Mouse (Mus musculus) heart, embryonic 14.5 days (tissue): ENCODE data around the gene Idh2. TPM values are rescaled to one million over a fixed set of nuclear protein-coding genes. Genes with fewer than 3 reads are reported as not detected.
"Not testable (repeated sequence)": the region's sequence is repeated elsewhere in the genome, so short reads cannot be mapped to it uniquely, and the experiment has no call there.

ENCODE experiments used
- ATAC-seq: fragments of 200-750 bp; cut with Nextera tagmentation; 2 replicates; pipeline ENCODE4 v1.8.0; 2017; ENCODE audit warnings: low read depth, moderate TSS enrichment; ENCODE audit not compliant: insufficient number of reproducible peaks, insufficient read depth, low FRiP score
- H3K27ac ChIP-seq, 2 experiments: fragments of 200-500 bp in 1 of 2; fragments of 300-500 bp in 1 of 2; sonication (generic) in 1 of 2; replicated peaks in 1 of 2; 2 replicates each; pipeline ENCODE4 v1.5.1; 2012 to 2014; ENCODE audit warnings: low read depth in 2 of 2, low read length in 2 of 2, control low read depth in 1 of 2, mild to moderate bottlenecking in 1 of 2, mixed read lengths in 1 of 2; ENCODE audit not compliant: control insufficient read depth in 1 of 2, insufficient read depth in 1 of 2
- H3K27me3 ChIP-seq: fragments of 300-500 bp; sonication (generic); 2 replicates; pipeline ENCODE4 v1.6.1; 2014; ENCODE audit warnings: mild to moderate bottlenecking, low read length, control low read depth; ENCODE audit not compliant: control insufficient read depth, insufficient read depth
- H3K36me3 ChIP-seq: fragments of 300-500 bp; sonication (generic); 2 replicates; pipeline ENCODE4 v1.6.1; 2014; ENCODE audit warnings: mild to moderate bottlenecking, control low read depth, low read length, mixed read lengths; ENCODE audit not compliant: control insufficient read depth, insufficient read depth
- H3K4me1 ChIP-seq, 2 experiments: fragments of 200-500 bp in 1 of 2; fragments of 300-500 bp in 1 of 2; sonication (generic) in 1 of 2; 2 replicates each; pipeline ENCODE4 v1.6.1; 2012 to 2014; ENCODE audit warnings: low read length in 2 of 2, control low read depth in 1 of 2, mixed read lengths in 1 of 2; ENCODE audit not compliant: control insufficient read depth in 2 of 2, insufficient read depth in 2 of 2
- H3K4me2 ChIP-seq: fragments of 300-500 bp; sonication (generic); 2 replicates; pipeline ENCODE4 v1.6.1; 2014; ENCODE audit warnings: mild to moderate bottlenecking, low read length
- H3K4me3 ChIP-seq, 2 experiments: fragments of 200-500 bp in 1 of 2; fragments of 300-500 bp in 1 of 2; sonication (generic) in 1 of 2; 2 replicates each; pipeline ENCODE4 v1.5.1; 2012 to 2014; ENCODE audit warnings: low read length in 2 of 2, mild to moderate bottlenecking in 2 of 2, control low read depth in 1 of 2, low read depth in 1 of 2, moderate library complexity in 1 of 2; ENCODE audit not compliant: control insufficient read depth in 1 of 2, insufficient read depth in 1 of 2
- H3K9ac ChIP-seq: fragments of 300-500 bp; sonication (generic); 2 replicates; pipeline ENCODE4 v1.6.1; 2014; ENCODE audit warnings: mild to moderate bottlenecking, low read length
- H3K9me3 ChIP-seq: fragments of 300-500 bp; sonication (generic); 2 replicates; pipeline ENCODE4 v1.6.1; 2016; ENCODE audit warnings: low read length, control low read depth; ENCODE audit not compliant: control insufficient read depth
- WGBS: fragments of 180-500 bp; shearing (Covaris S2); extraction: QIAGEN DNeasy Blood & Tissue Kit; methylation state at CpG from one replicate; pipeline ENCODE4 v1.1.7; 2014; 5-methylcytosine and 5-hydroxymethylcytosine counted together
- polyA plus RNA-seq: library from polyadenylated mRNA; unstranded; fragments of >200 nt; fragmentation: Nextera tagmentation; extraction: Ambion mirVana; gene quantifications from 2 replicates; pipeline ENCODE4 v1.2.1, GENCODE M21; 2014

The Idh2 gene
- polyA plus RNA-seq, 1 experiment from 2014 or later: 2,473 TPM

DNA sequence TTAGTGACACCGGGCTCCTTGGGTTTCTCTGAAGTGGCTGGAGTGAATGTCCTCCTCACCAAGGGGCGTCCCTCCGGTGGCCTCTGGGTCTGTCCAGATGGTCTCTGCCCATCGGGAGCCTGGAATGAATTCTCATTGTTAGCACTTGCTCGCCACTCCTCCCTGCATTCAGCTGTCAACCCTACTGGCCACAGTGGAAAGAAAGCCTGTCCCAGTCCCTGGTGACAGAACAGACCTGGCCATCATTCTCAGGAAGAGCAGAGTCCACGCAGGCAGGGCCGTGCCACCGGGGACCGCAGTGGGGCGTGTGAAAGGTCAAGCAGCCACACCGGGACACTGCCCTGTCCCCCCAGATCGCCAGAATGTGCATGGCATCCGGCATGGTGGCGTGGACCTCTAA, 57.4 kb downstream of the Idh2 start:
- Histone ChIP-seq H3K27ac (peak overlapping the region; percentile 74 to 90), H3K9me3 (no peaks in the 10 kb centered on the region), H3K9ac (0 out of 2 replicates have a peak overlapping the region, but pooled peaks have one; percentile 44), H3K27me3 (no peaks in the 10 kb centered on the region), H3K4me3 (no peak overlapping the region), H3K4me2 (peak overlapping the region; percentile 21), H3K4me1 (peaks cover 55 to 60% of the 10 kb centered on the region in 2 experiments), H3K36me3 (peaks cover 7% of the 10 kb centered on the region; the same call in 1 of the 2 replicates)
- 42% methylated on average over 14 of the region's 14 CpGs for WGBS
- ATAC-seq: no peak

DNA sequence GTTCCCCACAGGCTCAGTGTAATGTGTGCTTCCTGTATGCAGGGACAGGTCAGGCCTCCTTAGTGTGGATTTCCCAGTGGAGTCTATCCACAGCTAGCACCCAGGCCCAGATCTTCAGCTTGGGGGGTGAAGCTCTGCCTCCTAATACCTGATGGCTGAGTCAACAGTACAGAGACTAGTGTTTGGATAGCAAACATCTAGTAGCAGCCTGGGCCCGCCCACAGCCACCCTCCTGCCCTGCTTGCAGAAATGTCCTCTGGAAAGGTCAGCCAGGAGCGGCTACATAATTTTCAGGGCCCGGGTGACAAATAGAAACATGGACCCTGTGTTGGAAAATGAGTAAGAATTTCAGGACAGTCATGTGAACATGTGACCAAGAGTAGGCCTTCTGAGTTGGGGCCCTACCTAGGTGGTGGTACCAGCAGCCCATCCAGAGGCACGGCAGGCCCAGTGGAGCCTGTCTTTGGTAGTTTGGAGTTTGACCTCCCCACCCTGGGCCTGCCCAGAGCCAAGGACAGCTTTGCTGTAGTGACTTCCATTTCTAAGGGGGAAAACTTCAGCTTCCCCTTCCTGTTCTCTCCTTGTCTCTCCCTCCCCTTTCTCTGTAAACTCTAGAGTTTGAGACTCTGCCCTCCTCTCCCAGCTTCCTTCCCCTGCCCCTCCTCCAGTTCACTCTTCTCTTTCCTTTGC, 58.0 kb downstream of the Idh2 start:
- no peak overlapping the region for H3K4me3 ChIP-seq

DNA sequence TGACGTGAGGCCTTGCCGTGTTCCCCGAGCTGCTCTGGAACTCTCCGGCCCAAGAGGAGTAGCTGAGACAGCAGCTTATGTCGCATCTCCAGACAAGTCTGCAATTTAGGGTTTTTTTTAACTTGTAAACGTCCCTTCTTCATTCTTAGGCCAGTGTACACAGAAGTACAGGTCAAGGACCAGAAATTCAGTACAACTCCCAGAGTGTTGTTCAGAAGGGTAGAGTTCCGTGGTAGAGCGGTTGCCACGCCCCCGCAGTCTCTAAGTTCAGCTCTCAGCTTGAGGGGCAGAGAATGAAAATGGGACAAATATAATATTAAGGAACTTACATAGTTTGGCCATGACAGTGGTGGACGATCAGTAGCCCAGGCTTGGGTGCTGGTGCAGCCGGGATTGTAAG, 59.4 kb downstream of the Idh2 start:
- Histone ChIP-seq H3K4me2 (0 out of 2 replicates have a peak overlapping the region, but pooled peaks have one; percentile 11), H3K9me3 (no peaks in the 10 kb centered on the region), H3K4me3 (no peak overlapping the region), H3K36me3 (peaks cover 7% of the 10 kb centered on the region; the same call in 1 of the 2 replicates), H3K4me1 (peaks cover 63 to 76% of the 10 kb centered on the region in 2 experiments), H3K27me3 (no peaks in the 10 kb centered on the region), H3K27ac (no peak overlapping the region; a peak in 1 of 4 replicates), H3K9ac (no peak overlapping the region)
- no peak for ATAC-seq
- WGBS: 76% methylated on average over 12 of the region's 12 CpGs

More for the DNA sequence above, 58.0 kb downstream of the Idh2 start:
- H3K9me3 ChIP-seq: no peaks in the 10 kb centered on the region
- H3K36me3 ChIP-seq: peaks cover 7% of the 10 kb centered on the region; the same call in 1 of the 2 replicates
- peak; percentile 13; the same call in 1 of the 2 replicates for ATAC-seq
- 27% methylated on average over 4 of the region's 4 CpGs for WGBS
- peak overlapping the region; percentile 74 to 90 for H3K27ac ChIP-seq
- H3K9ac ChIP-seq: peak overlapping the region; percentile 58
- H3K4me1 ChIP-seq: peaks cover 60 to 67% of the 10 kb centered on the region in 2 experiments
- peak overlapping the region; percentile 37; the same call in 1 of the 2 replicates for H3K4me2 ChIP-seq
- H3K27me3 ChIP-seq: no peaks in the 10 kb centered on the region

DNA sequence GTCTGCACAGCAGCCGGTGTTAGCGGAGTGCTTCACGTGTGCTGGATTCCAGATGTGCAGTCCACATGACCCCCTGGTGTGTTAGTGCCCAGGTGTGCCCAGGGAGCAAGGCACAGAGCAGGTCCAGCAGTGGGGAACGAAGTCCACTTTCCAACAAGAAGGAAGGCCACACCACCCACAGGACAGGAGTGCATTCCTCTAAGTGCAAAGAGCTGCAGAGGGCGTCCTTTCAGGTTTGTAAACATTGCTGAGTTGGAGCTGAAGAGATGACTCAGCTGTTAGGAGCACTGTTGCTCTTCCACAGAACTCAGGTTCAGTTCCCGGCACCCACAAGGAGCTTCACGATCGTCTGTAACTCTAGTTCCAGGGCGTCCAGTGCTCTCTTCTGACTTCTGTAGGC, 62.0 kb downstream of the Idh2 start:
- H3K9me3 ChIP-seq: no peaks in the 10 kb centered on the region
- H3K9ac ChIP-seq: no peak overlapping the region
- H3K27ac ChIP-seq: no peak overlapping the region
- peaks cover 37 to 56% of the 10 kb centered on the region in 2 experiments for H3K4me1 ChIP-seq
- no peaks in the 10 kb centered on the region for H3K27me3 ChIP-seq
- no peak overlapping the region for H3K4me2 ChIP-seq
- no peak overlapping the region for H3K4me3 ChIP-seq
- peaks cover 7% of the 10 kb centered on the region; the same call in 1 of the 2 replicates for H3K36me3 ChIP-seq
- ATAC-seq: no peak
- WGBS: 86% methylated on average over 9 of the region's 9 CpGs

DNA sequence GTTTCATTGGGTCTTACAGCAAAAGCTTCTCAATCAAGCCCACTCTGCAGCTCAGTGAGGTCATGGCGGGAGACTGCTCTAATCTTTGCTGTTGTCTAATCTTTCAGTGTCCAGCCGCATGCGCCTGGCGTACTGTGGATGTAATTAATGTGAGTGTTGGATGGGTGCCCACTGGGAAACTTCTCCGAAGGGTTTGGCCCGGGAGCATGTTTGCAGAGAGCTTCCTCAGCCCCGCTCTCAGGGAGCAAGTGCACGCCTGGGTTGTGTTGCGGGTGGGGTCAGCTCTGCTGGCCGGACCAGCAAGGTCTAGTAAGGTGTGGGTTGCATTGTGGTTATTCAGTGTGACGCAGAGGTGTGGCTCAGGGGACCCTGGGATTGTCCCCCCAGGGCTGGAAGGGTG, 62.9 kb downstream of the Idh2 start:
- Histone ChIP-seq H3K4me3 (no peak overlapping the region; a peak in 1 of 4 replicates), H3K4me1 (peaks cover 28 to 48% of the 10 kb centered on the region in 2 experiments), H3K36me3 (peaks cover 7% of the 10 kb centered on the region; the same call in 1 of the 2 replicates), H3K9ac (no peak overlapping the region), H3K9me3 (no peaks in the 10 kb centered on the region), H3K27ac (peak overlapping the region; percentile 22 to 50; a peak in 3 of 4 replicates), H3K27me3 (no peaks in the 10 kb centered on the region), H3K4me2 (peak overlapping the region; percentile 28)
- ATAC-seq: peak; percentile 63; the same call in 1 of the 2 replicates
- 19% methylated on average over 11 of the region's 11 CpGs for WGBS

DNA sequence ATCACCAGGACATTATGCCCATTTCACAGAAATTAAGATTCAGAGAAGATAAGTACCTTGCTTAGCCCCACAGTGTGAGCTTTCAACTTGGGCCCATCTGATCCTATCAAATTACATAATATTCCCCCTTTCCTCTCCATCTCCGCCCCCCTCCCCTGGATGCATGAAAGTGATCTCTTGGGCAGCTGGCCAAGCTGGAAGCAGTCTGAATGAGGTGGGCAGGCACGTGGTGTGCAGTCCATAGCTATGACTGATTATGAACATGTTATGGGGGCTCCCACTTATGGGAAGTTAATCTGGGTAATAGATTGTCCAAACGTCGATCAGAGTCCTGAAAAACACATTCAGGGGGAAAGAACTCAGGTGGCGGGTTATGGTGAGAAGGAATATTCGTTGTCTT, 63.4 kb downstream of the Idh2 start:
- 28% methylated on average over 6 of the region's 6 CpGs for WGBS
- H3K27me3 ChIP-seq: no peaks in the 10 kb centered on the region
- peaks cover 26 to 44% of the 10 kb centered on the region in 2 experiments for H3K4me1 ChIP-seq
- peak overlapping the region; percentile 22 to 50; a peak in 3 of 4 replicates for H3K27ac ChIP-seq
- H3K4me3 ChIP-seq: no peak overlapping the region; a peak in 1 of 4 replicates
- no peaks in the 10 kb centered on the region for H3K9me3 ChIP-seq
- peak overlapping the region; percentile 28 for H3K4me2 ChIP-seq
- H3K9ac ChIP-seq: no peak overlapping the region
- H3K36me3 ChIP-seq: peaks cover 7% of the 10 kb centered on the region; the same call in 1 of the 2 replicates
- no peak for ATAC-seq

DNA sequence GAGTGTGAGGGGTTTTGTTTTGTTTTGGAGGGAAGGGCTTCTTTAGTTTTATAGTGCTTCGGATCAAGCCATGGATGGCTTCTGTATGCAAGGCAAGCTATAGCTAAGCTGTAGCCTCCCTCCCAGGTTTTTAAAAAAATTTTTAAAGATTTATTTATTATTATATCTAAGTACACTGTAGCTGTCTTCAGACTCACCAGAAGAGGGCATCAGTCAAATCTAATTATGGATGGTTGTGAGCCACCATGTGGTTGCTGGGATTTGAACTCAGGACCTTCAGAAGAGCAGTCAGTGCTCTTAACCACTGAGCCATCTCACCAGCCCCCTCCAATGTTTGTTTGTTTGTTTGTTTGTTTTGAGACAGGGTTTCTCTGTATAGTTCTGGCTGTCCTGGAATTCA, 64.8 kb downstream of the Idh2 start:
- not testable (repeated sequence) for H3K4me2 ChIP-seq, H3K36me3 ChIP-seq, H3K27me3 ChIP-seq, H3K27ac ChIP-seq, ATAC-seq, H3K9me3 ChIP-seq, H3K9ac ChIP-seq, H3K4me3 ChIP-seq
- WGBS: 100% methylated on average over 1 of the region's 1 CpGs
- peaks cover 17 to 32% of the 10 kb centered on the region in 2 experiments for H3K4me1 ChIP-seq
